Mouse (Mus musculus): Measurements from ENCODE around the gene Duxf3. TPM values are rescaled to one million over a fixed set of nuclear protein-coding genes. Genes with fewer than 3 reads are reported as not detected.
"Not testable (repeated sequence)": the region's sequence is repeated elsewhere in the genome, so short reads cannot be mapped to it uniquely, and the experiment has no call there.

The Duxf3 gene
- total and polyA plus RNA-seq, 3 experiments: not detected

GRCm38 (mm10) chr10:58254635-58255175 lies 22.2 kb upstream of the Duxf3 start:
- Histone ChIP-seq H3K9ac (ENCODE audit: control insufficient read depth, low read depth, low read length, poor library complexity, severe bottlenecking) (peak overlapping the region; percentile 66), H3K27me3 (ENCODE audit: control insufficient read depth in 1 of 2, insufficient read depth in 2 of 2, low read length in 2 of 2) (0 out of 4 replicates have a peak, but pooled peaks cover 0 to 1% of the 10 kb centered on the region in 2 experiments), H3K4me1 (ENCODE audit: control insufficient read depth in 1 of 2, insufficient read depth in 2 of 2, low read length in 2 of 2) (peaks cover 0 to 4% of the 10 kb centered on the region in 2 experiments; a peak in 2 of 4 replicates), H3K36me3 (ENCODE audit: control insufficient read depth in 1 of 2, insufficient read depth in 2 of 2, low read length in 2 of 2) (peaks cover 0 to 13% of the 10 kb centered on the region in 2 experiments; a peak in 2 of 4 replicates), H3K27ac (ENCODE audit: control insufficient read depth, low read depth, low read length) (no peak overlapping the region), H3K9me3 (replicated peaks; ENCODE audit: insufficient read depth, low read length) (no peaks in the 10 kb centered on the region), H3K4me3 (ENCODE audit: control insufficient read depth in 1 of 2, insufficient read depth in 1 of 2, low read depth in 2 of 2, low read length in 2 of 2) (peak overlapping the region; percentile 59 to 93), H3K79me2 (ENCODE audit: control insufficient read depth, insufficient read depth, low read length, poor library complexity) (peaks cover 2% of the 10 kb centered on the region)
- peak; percentile 48 for DNase-seq (ENCODE audit: low read depth, low spot score)
- TF ChIP-seq POLR2AphosphoS5 (IDR thresholded peaks at IDR 0.05; ENCODE audit: borderline replicate concordance, low read depth, low read length) (no peak), USF1 (IDR thresholded peaks at IDR 0.05; ENCODE audit: low read depth, low read length) (peak; percentile 85), USF2 (IDR thresholded peaks at IDR 0.05; ENCODE audit: borderline replicate concordance in 1 of 2, insufficient read depth in 1 of 2, low read depth in 1 of 2, low read length in 2 of 2) (no peak), ZNF384 (IDR thresholded peaks at IDR 0.05; ENCODE audit: low read depth, low read length) (no peak), BHLHE40 (IDR thresholded peaks at IDR 0.05; ENCODE audit: borderline replicate concordance, low read depth, low read length) (peak; percentile 51; the same call in 1 of the 2 replicates), MYB (IDR thresholded peaks at IDR 0.05; ENCODE audit: low read depth, low read length) (no peak), GATA1 (IDR thresholded peaks at IDR 0.05; ENCODE audit: low read depth, low read length) (0 out of 2 replicates have a peak, but pooled peaks have one; percentile 11), CTCF (IDR thresholded peaks at IDR 0.05 in 2 of 3, conservative IDR thresholded peaks at IDR 0.05 in 1 of 3; ENCODE audit: control insufficient read depth in 1 of 3, insufficient read depth in 1 of 3, low read depth in 2 of 3, low read length in 3 of 3, poor library complexity in 1 of 3, severe bottlenecking in 1 of 3) (no peak)

- H3K4me3 ChIP-seq (ENCODE audit: control insufficient read depth in 1 of 2, insufficient read depth in 1 of 2, low read depth in 2 of 2, low read length in 2 of 2): no peak overlapping the region
- TF ChIP-seq KAT2A (conservative IDR thresholded peaks at IDR 0.05; ENCODE audit: low read depth, low read length) (no peak), SMC3 (IDR thresholded peaks at IDR 0.05; ENCODE audit: low read depth, low read length) (peak; percentile 23; the same call in 1 of the 2 replicates), CTCF (IDR thresholded peaks at IDR 0.05 in 2 of 3, conservative IDR thresholded peaks at IDR 0.05 in 1 of 3; ENCODE audit: control insufficient read depth in 1 of 3, insufficient read depth in 1 of 3, low read depth in 2 of 3, low read length in 3 of 3, poor library complexity in 1 of 3, severe bottlenecking in 1 of 3) (peak in 2 of 3 experiments; percentile 5 to 40; a peak in 2 of 6 replicates), RAD21 (IDR thresholded peaks at IDR 0.05; ENCODE audit: low read depth, low read length) (peak; percentile 40), NRF1 (IDR thresholded peaks at IDR 0.05; ENCODE audit: insufficient read depth, low read depth, low read length, poor library complexity, severe bottlenecking) (no peak)
- peaks cover 0 to 4% of the 10 kb centered on the region in 2 experiments; a peak in 2 of 4 replicates for H3K36me3 ChIP-seq (ENCODE audit: control insufficient read depth in 1 of 2, insufficient read depth in 2 of 2, low read length in 2 of 2)
- H3K4me1 ChIP-seq (ENCODE audit: control insufficient read depth in 1 of 2, insufficient read depth in 2 of 2, low read length in 2 of 2): peaks cover 0 to under 1% of the 10 kb centered on the region in 2 experiments; a peak in 2 of 4 replicates
- H3K9me3 ChIP-seq (replicated peaks; ENCODE audit: insufficient read depth, low read length): no peaks in the 10 kb centered on the region
- no peak overlapping the region for H3K9ac ChIP-seq (ENCODE audit: control insufficient read depth, low read depth, low read length, poor library complexity, severe bottlenecking)
- H3K27ac ChIP-seq (ENCODE audit: control insufficient read depth, low read depth, low read length): no peak overlapping the region
- H3K79me2 ChIP-seq (ENCODE audit: control insufficient read depth, insufficient read depth, low read length, poor library complexity): no peaks in the 10 kb centered on the region
- DNase-seq (ENCODE audit: low read depth, low spot score): peak; percentile 31
- peaks cover 0 to 1% of the 10 kb centered on the region in 2 experiments; a peak in 1 of 4 replicates for H3K27me3 ChIP-seq (ENCODE audit: control insufficient read depth in 1 of 2, insufficient read depth in 2 of 2, low read length in 2 of 2)
Measured at GRCm38 (mm10) chr10:58249535-58249934, 17.1 kb upstream of the Duxf3 start.

GRCm38 (mm10) chr10:58238984-58239740 lies 6.7 kb upstream of the Duxf3 start:
- H3K9ac ChIP-seq (ENCODE audit: control insufficient read depth, low read depth, low read length, poor library complexity, severe bottlenecking); H3K27ac ChIP-seq (ENCODE audit: control insufficient read depth, low read depth, low read length); H3K4me3 ChIP-seq (ENCODE audit: control insufficient read depth in 1 of 2, insufficient read depth in 1 of 2, low read depth in 2 of 2, low read length in 2 of 2); H3K4me1 ChIP-seq (ENCODE audit: control insufficient read depth in 1 of 2, insufficient read depth in 2 of 2, low read length in 2 of 2); H3K9me3 ChIP-seq (replicated peaks; ENCODE audit: insufficient read depth, low read length); H3K79me2 ChIP-seq (ENCODE audit: control insufficient read depth, insufficient read depth, low read length, poor library complexity); H3K36me3 ChIP-seq (ENCODE audit: control insufficient read depth in 1 of 2, insufficient read depth in 2 of 2, low read length in 2 of 2); H3K27me3 ChIP-seq (ENCODE audit: control insufficient read depth in 1 of 2, insufficient read depth in 2 of 2, low read length in 2 of 2): not testable (repeated sequence)
- peak; percentile 23 for DNase-seq (ENCODE audit: low read depth, low spot score)
